Mouse (Mus musculus) spleen, postnatal 4 days (tissue): ENCODE results near the gene Reg1.
"Not testable (repeated sequence)": the region's sequence is repeated elsewhere in the genome, so short reads cannot be mapped to it uniquely, and the experiment has no call there.

ENCODE experiments used
- DNase-seq, 2 experiments: peaks; one replicate each; pipeline ENCODE4 v3.0.0; 2022; ENCODE audit warnings: low spot score in 2 of 2

Gene Reg1

DNA sequence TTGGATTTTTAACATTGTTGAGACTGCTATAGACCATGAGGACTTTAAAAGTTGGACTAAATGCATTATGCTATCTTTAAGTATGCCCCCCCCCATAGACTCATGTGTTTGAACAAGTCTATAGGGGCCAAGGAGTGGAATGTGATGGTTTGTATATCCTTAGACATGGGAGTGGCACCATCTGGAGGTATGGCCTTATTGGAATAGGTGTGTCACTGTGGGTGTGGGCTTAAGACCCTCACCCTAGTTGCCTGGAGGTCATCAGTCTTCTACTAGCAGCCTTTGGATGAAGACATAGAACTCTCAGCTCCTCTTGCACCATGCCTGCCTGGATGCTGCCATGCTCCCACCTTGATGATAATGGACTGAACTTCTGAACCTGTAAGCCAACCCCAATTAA lies at the start of gene Reg1:
Gene Reg1, plus strand, starts transcription at position 301 of the 400 bp plus-strand sequence.
- not testable (repeated sequence) for DNase-seq

DNA sequence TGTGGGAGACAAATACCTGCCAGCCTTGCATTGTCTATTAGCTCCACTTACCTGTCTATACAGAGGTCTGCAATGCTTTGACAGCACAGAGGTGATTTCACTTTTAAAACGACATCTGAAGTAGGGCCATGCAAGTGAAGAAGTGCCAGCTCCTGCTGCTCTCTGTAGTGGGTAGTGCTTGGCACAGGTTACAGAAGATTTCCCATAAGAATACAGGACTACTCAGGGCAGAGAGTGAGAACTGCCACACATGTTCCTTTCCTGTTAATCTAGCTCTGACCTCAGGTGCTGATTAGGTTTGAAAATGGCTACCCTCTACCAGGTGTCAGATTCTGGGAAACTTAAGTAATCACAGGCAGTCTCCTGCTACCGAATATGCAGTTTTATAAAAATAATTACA lies 43.7 kb upstream of the Reg1 start, which contains the start of gene Reg3d:
Gene Reg3d, minus strand, starts transcription at position 101 of the 400 bp plus-strand sequence.
- DNase-seq, result no peak

DNA sequence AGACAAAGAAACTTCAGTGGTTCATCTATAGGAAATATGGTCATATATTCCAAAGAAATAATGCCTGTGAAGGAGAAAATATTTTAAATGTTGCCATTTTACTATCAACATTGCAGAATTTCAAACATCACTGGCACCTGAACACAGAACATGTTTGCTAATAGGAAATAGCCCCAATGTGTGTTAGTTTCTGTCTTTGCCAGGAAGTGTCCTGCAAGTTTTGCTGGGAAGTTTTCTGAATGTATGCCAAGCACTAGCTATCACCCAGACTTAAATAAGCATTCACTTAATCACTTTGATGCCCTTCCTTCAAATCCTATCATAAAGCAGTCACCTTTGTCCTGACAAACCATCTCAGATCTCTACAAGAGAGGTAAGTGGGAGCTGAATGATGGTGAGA lies 42.1 kb upstream of the Reg1 start, which contains the start of gene Reg3a:
Gene Reg3a, plus strand, starts transcription at position 301 of the 400 bp plus-strand sequence.
- DNase-seq, result no peak

DNA sequence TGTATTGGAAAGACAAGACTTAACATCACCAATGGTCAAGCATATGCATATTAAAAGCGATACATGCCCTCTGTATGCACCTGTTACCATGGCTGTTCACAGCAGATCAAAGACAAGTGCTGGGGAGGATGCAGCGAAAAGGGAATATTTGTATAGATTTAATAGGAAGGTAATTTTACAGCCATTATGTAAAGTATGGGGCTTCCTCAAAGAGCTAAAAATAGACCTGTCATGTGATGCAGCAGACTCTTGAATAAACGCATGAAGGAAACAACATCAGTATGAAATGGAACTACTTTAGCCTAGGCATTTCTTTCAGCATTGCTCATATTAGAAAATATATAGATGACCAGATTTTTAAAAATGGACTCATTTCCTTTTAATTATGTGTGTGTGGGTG lies 36.9 kb upstream of the Reg1 start:
- DNase-seq, result no peak

DNA sequence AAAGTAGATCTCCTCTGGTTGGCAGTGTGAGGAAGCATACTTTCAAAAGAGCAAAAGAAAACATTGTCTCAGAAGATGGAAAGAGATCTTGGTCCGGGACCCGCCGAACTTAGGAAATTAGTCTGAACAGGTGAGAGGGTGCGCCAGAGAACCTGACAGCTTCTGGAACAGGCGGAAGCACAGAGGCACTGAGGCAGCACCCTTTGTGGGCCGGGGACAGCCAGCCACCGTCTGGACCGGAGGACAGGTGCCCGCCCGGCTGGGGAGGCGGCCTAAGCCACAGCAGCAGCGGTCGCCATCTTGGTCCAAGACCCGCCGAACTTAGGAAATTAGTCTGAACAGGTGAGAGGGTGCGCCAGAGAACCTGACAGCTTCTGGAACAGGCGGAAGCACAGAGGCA lies 27.2 kb upstream of the Reg1 start, which contains the start of gene Reg2:
Gene Reg2, plus strand, starts transcription at position 301 of the 400 bp plus-strand sequence.
- not testable (repeated sequence) for DNase-seq

DNA sequence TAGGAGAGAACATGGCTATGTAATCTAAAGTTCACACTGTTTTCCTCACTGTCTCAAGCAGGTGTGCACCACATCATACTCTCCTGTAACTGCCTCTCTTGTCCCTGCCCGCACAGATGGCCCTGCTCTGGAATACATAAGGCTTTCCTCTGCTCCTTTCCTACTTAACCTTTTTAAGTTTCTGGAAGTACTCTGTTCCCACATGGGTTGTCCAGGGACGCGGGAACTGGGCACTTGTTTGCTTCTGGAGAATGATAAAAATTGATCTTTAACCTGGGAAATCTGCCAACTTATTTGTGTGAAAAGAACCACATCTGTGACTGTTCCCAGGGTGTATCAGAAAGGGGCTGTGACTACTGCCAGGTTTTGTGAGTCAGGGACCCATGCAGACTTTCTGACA lies 3.0 kb downstream of the Reg1 start:
- DNase-seq, result no peak

DNA sequence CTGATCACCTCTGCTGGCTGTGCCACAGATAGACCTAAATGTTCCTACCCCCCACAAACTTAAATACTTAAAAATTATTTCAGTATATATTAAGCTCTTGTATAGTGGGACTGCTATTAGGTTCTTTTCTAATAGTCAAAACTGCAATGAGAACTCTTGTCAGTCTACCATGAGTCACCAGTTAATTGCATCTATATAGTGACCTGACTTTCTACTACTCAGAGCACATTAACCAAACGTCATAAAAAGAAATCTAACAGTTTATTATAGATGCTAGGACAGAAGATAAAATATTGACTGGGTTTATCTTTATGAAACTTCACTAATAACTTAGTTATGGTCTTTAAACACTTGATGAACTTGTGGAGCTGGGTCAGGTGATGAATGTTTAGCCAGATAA lies 24.7 kb downstream of the Reg1 start:
- DNase-seq, result no peak

DNA sequence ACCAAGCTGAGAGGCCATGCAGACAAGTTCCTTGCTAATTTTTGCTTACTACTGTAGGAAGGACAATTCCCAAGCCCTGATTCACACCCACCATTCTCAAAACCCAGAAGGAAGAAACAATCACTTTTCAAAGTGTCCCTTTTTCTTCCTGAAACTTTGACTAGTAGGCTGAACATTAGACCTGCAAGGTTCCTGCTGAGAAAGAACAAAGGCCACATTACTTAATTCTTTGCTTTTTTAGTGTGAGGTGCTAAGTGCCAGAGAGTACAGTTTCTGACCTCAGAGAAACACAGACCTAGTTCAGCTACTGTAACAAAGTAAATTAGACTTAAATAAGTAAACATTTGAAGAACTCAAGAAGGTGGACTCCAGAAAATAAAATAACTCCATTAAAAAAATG lies 25.9 kb downstream of the Reg1 start:
- no peak for DNase-seq

DNA sequence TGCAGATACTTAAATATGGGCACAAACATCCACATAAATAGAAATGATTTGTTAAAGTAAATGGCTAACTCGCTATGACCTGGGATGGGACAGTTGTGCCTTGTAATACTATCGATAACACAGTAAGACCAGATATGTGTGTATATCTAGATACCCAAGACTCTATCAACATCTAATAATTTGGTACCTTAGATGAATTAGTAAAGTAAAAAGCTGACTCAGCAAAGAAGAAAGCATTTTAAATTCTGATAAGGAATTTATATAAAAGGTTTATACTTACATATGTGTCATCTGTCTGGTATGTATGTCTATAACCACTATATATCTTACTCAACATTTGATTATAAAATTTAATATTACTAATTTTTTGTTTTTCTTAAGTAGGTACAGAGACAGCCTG lies 30.3 kb downstream of the Reg1 start:
- DNase-seq, result no peak

DNA sequence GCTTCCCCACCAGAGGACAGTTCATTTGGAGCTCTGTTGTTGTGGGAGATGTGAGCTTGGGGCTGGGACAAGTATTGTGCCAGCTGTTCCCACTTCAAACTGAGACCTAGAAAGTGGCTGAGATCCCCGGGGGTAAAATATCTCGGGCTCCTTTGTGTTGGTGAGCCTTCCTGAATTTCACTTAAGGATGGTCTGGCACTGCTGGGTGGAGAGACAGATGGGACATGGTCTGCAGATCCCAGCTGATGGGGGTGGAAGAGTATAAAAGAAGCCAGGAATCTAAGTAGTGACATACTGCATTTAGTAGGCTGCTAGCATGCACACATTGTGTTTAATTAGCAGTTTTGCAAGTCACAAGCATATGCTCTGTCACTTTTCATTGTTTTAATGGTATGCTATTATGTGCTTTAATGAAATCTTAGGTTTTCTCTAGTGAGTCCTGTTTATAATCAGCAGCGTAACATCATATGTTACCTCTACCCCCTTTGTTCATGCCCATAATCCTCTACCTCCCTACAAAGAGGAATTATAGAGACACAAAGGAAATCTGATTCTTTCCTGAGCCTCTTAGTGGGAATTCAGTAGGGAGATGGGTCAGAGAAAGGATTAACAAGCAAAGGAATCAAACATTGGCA lies 37.8 kb downstream of the Reg1 start:
- DNase-seq, result no peak

DNA sequence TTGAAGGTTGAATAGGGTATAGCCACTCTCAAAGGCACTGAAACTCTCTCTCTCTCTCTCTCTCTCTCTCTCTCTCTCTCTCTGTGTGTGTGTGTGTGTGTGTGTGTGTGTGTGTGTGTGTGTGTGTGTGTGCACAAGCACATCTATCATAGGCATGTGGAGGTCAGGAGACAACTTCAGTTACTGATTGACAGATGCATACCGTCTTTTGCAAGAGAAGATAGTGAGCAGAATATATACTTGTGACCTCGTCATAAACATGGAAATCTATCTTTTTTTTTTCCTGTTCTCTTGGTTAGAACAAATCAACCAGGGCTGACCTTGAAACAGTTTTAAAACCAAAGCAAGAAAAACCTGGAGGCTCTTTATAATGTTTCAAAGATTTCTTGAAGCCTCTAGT lies 39.8 kb downstream of the Reg1 start:
- no peak for DNase-seq

DNA sequence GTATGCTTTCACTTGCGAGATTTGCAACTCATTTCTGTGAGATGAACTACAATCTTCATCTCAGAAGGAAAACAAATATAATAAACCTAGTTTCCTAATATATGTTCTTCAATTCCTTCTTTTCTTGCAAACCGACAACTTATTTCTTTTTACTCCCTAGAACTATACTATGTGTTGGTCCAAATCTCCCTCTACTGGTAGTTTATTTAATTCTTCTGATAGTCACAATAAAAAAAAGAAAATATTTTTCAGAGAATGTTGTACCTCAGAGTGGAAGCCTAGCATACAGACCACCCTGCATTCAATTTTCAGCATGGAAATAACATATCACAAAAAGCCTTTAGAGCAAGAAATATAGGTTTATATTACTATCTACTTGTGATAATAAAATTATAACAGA lies 40.8 kb downstream of the Reg1 start:
- DNase-seq, result no peak

DNA sequence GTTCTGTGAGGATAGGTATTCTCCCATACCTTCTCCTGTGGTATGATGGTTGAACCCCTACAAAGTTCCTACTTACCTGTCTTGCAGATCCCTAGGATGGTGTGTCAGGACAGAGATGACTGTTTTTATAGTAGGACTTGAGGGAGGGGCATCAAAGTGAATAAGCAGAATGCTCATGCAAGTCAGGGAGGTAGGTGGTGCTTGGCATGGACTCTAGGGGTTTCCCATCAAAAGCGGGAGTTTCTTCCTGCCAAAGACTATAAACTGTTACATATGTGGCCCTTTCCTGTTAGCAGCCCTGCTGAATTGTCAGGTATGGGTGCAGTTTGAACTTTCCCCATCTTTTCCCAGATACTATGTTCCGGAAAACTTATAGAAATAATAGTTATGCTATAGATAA lies 46.3 kb downstream of the Reg1 start, which contains the start of gene Reg3g:
Gene Reg3g, minus strand, starts transcription at position 101 of the 400 bp plus-strand sequence.
- DNase-seq, result no peak

DNA sequence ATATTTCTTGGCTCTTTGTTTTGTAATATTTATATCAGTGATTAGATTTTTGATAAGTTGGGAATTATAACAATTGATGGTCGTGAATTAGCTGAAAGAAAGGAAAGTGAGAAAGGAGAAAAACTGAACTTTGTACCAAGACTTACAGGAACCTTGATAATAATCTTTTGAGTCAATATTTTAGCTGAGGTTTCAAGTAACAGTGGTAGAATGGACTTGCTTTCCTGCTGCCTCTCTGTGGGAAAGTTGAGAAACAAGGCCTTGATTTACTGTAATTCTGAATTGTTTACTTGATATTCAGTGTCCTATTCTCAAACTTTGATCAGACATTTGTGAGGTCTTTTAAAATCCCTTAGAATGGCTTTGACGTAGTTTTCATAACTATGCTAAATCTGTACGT lies 46.8 kb downstream of the Reg1 start:
- no peak for DNase-seq
